Mouse (Mus musculus) neural tube, embryonic 11.5 days (tissue): ENCODE data around the gene Camta1. TPM values are rescaled to one million over a fixed set of nuclear protein-coding genes. Genes with fewer than 3 reads are reported as not detected.

Experiments
- ATAC-seq: fragments of 200-750 bp; cut with Nextera tagmentation; 2 replicates; pipeline ENCODE4 v1.8.0; 2017; ENCODE audit warnings: moderate number of reproducible peaks, mild to moderate bottlenecking, moderate TSS enrichment, moderate library complexity; ENCODE audit not compliant: insufficient read depth, low FRiP score, low TSS enrichment
- DNase-seq: peaks from one replicate; pipeline ENCODE4 v3.0.0-alpha.2; 2015; ENCODE audit warnings: low spot score
- H3K27ac ChIP-seq: fragments of 300-500 bp; sonication (generic); 2 replicates; pipeline ENCODE4 v1.5.1; 2014; ENCODE audit warnings: low read depth, mild to moderate bottlenecking, low read length
- H3K27me3 ChIP-seq: fragments of 300-500 bp; sonication (generic); 2 replicates; pipeline ENCODE4 v1.6.1; 2014; ENCODE audit warnings: mild to moderate bottlenecking, low read length, mixed read lengths; ENCODE audit not compliant: control insufficient read depth, insufficient read depth
- H3K36me3 ChIP-seq: fragments of 300-500 bp; sonication (generic); 2 replicates; pipeline ENCODE4 v1.6.1; 2014; ENCODE audit warnings: mild to moderate bottlenecking, low read length, moderate library complexity, mixed read lengths; ENCODE audit not compliant: control insufficient read depth, insufficient read depth
- H3K4me1 ChIP-seq: fragments of 300-500 bp; sonication (generic); 2 replicates; pipeline ENCODE4 v1.6.1; 2014; ENCODE audit warnings: low read length, mixed read lengths; ENCODE audit not compliant: control insufficient read depth, insufficient read depth
- H3K4me2 ChIP-seq: fragments of 300-500 bp; sonication (generic); 2 replicates; pipeline ENCODE4 v1.6.1; 2014; ENCODE audit warnings: low read depth, mild to moderate bottlenecking, moderate library complexity
- H3K4me3 ChIP-seq: fragments of 300-500 bp; sonication (generic); 2 replicates; pipeline ENCODE4 v1.5.1; 2014; ENCODE audit warnings: low read depth, low read length
- H3K9ac ChIP-seq: fragments of 300-500 bp; sonication (generic); 2 replicates; pipeline ENCODE4 v1.6.1; 2014; ENCODE audit warnings: mild to moderate bottlenecking, low read length
- H3K9me3 ChIP-seq: fragments of 300-500 bp; sonication (generic); 2 replicates; pipeline ENCODE4 v1.6.1; 2016; ENCODE audit warnings: low read length; ENCODE audit not compliant: control insufficient read depth
- WGBS: fragments of 180-500 bp; shearing (Covaris S2); extraction: QIAGEN DNeasy Blood & Tissue Kit; methylation state at CpG from one replicate; pipeline ENCODE4 v1.1.7; 2014; 5-methylcytosine and 5-hydroxymethylcytosine counted together
- polyA plus RNA-seq: library from polyadenylated mRNA; unstranded; fragments of >200 nt; fragmentation: Nextera tagmentation; extraction: Ambion mirVana; gene quantifications from 2 replicates; pipeline ENCODE4 v1.2.1, GENCODE M21; 2014

The Camta1 gene
- polyA plus RNA-seq, 1 experiment from 2014 or later: 131 TPM

DNA sequence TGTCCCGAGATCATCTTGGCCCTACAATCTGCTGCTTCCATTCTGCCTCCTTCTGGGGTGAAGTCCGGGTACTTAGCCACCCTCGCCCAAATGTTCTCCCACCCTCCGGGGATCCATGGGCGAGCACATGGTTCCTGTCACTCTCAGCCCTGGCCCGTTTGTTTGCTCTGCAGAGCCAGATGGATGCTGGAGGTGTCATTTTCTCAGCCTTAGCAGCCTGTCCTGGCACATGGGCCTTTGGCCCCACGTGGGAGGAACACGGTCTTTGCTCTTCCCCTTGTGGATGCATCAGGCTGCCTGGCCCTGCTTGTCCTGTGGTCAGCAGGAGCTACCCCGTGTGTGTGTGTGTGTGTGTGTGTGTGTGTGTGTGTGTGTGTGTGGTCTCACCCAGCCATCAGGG, 560.3 kb downstream of the Camta1 start:
- ATAC-seq (no peak), DNase-seq (no peak)
- Histone ChIP-seq H3K9ac (no peak overlapping the region), H3K4me1 (no peaks in the 10 kb centered on the region), H3K27ac (no peak overlapping the region), H3K36me3 (no peaks in the 10 kb centered on the region), H3K9me3 (no peaks in the 10 kb centered on the region), H3K27me3 (no peaks in the 10 kb centered on the region), H3K4me2 (no peak overlapping the region), H3K4me3 (no peak overlapping the region)
- WGBS: 43% methylated on average over 9 of the region's 9 CpGs

DNA sequence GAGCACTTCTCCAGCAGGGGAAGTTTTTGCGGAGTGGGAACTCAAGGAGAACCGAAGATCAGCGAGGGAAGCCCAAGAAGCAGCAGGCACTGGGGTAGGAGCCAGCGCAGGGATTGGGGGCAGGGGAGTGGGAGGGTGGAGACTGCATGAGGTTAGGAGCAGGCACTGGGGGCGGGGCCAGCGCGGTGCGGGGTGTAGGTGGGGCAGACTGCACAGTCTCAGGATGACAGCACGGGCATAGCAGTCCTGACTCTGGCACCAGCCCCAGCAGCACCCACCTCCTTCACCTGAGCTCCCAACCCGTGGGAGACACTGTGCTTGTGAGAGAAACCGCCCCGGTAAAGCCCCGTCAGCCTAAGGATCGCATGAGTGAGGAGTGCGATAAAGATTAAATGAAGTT, 561.0 kb downstream of the Camta1 start:
- no peaks in the 10 kb centered on the region for H3K9me3 ChIP-seq
- H3K36me3 ChIP-seq: no peaks in the 10 kb centered on the region
- WGBS: 25% methylated on average over 15 of the region's 15 CpGs
- no peaks in the 10 kb centered on the region for H3K4me1 ChIP-seq
- H3K4me2 ChIP-seq: no peak overlapping the region
- H3K9ac ChIP-seq: no peak overlapping the region
- ATAC-seq (no peak), DNase-seq (no peak)
- H3K4me3 ChIP-seq: no peak overlapping the region
- no peak overlapping the region for H3K27ac ChIP-seq
- H3K27me3 ChIP-seq: no peaks in the 10 kb centered on the region

DNA sequence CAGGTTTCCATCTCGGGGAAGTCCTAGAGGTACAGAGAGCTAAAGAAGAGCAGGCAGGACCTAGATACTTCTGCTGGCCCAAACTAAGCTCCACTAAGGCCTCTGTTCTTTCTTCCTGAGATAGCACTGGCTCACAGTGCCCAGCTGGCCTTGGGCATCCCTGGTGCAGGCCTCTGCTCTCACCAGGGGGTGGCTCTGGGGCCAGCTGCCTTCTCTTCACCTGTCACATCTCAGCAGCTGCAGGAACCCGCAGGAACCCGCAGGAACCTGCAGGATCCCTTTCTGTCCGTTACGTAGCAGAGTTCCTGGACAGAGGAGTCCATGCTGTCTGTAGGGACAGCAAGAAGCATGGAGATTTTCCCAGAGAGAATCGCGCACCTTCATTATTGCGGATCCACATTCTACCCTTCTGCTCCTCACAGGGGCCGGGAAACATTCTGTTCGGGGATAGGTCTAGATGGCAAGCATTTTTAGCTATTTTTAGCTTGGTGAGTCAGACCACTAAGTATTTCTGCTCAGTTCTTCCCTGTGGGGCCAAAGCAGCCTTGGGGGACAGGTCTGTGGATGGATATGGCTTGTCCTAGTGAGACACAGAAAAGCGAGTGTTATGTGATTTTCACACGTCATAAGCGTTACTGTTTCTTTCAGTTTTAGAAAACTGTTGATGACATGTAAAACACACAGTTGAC, 566.0 kb downstream of the Camta1 start:
- 85% methylated on average over 13 of the region's 13 CpGs for WGBS
- no peak overlapping the region for H3K4me3 ChIP-seq
- no peak overlapping the region for H3K9ac ChIP-seq
- ATAC-seq: no peak
- H3K27me3 ChIP-seq: no peaks in the 10 kb centered on the region
- no peaks in the 10 kb centered on the region for H3K9me3 ChIP-seq
- H3K4me1 ChIP-seq: no peaks in the 10 kb centered on the region
- DNase-seq: no peak
- no peak overlapping the region for H3K4me2 ChIP-seq
- no peaks in the 10 kb centered on the region for H3K36me3 ChIP-seq
- no peak overlapping the region for H3K27ac ChIP-seq

DNA sequence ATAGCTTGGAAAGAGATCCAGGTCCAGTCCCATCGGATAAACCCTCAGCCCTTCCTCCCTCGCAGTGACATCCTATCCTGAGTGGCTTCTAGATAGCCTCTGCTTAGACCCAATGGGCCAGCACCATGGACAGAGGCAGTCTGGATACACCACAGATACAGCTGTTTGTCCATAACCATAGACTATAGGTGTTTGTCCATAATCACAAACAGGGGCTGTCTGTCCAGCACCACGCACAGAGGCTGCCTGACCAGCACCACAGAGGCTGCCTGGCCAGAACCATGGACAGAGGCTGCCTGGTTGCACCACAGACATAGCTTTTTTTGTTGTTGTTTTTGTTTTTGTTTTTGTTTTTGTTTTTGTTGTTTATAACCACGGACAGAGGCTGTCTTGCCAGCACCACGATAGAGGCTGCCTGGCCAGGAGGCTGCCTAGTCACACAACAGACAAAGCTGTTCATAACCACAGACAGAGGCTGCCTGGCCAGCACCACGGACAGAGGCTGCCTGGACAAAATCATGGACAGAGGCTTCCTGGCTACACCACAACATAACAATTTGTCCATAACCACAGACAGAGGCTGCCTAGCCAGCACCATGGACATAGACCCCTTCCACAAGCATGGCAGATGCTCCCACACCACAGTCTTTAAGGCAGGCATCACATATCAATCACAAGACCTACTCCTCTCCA, 572.6 kb downstream of the Camta1 start:
- H3K4me1 ChIP-seq: no peaks in the 10 kb centered on the region
- DNase-seq: peak; percentile 29
- 63% methylated on average over 6 of the region's 6 CpGs for WGBS
- no peak overlapping the region for H3K27ac ChIP-seq
- no peak for ATAC-seq
- H3K27me3 ChIP-seq: no peaks in the 10 kb centered on the region
- H3K9ac ChIP-seq: no peak overlapping the region
- H3K36me3 ChIP-seq: no peaks in the 10 kb centered on the region
- no peak overlapping the region for H3K4me2 ChIP-seq
- no peak overlapping the region for H3K4me3 ChIP-seq
- no peaks in the 10 kb centered on the region for H3K9me3 ChIP-seq

DNA sequence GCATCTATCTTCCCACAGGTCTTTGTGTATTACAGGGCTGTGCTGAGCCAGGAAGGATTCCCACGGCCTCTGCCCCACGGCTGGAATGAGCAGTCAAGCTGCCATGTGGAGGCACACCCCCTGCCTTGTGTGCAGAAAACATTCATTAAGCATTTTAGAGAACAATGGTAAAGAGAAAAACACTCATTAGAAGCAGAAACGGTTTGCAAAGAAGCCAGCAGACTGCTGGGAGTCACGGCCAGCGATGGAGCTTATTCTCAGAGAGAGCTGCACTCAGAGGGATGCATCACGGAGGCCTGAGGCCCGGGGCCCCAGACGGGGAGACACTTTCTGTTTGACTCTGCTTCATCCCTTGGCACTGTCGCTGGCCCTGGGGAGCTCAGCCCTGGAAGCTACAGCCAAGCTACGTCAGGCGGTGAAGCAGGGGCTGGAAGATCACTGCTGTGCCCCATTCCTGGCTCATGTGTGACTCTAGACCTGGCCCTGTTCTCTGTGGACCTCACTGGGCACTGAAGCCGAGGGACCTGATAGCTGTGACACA, 575.7 kb downstream of the Camta1 start:
- H3K36me3 ChIP-seq: no peaks in the 10 kb centered on the region
- H3K9me3 ChIP-seq: no peaks in the 10 kb centered on the region
- ATAC-seq: no peak
- no peak for DNase-seq
- no peak overlapping the region for H3K4me3 ChIP-seq
- no peaks in the 10 kb centered on the region for H3K27me3 ChIP-seq
- WGBS: 62% methylated on average over 12 of the region's 12 CpGs
- no peak overlapping the region for H3K27ac ChIP-seq
- no peaks in the 10 kb centered on the region for H3K4me1 ChIP-seq
- H3K4me2 ChIP-seq: no peak overlapping the region
- no peak overlapping the region for H3K9ac ChIP-seq

DNA sequence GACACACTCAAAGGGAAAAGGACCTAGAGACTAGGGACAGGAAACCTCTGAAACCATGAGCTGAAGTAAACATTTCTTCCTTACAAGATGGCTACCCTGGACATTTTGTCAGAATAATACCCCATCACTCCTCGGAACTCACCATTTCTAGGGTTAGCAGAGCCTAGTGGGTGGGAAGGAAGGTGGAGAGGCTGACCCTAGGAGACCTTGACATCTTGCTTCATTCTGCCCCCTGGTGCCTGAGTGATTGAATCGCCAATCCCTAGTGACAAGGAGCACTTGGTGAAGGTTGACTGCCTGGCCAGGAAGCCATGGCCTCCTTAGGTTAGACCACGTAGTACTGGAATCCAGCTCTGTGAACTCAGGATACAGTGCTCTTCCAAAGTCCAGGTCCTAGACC, 576.2 kb downstream of the Camta1 start:
- Histone ChIP-seq H3K4me1 (no peaks in the 10 kb centered on the region), H3K9ac (no peak overlapping the region), H3K36me3 (no peaks in the 10 kb centered on the region), H3K4me2 (no peak overlapping the region), H3K27ac (no peak overlapping the region), H3K9me3 (no peaks in the 10 kb centered on the region), H3K4me3 (no peak overlapping the region), H3K27me3 (no peaks in the 10 kb centered on the region)
- DNase-seq (no peak), ATAC-seq (no peak)
- 65% methylated on average over 3 of the region's 3 CpGs for WGBS

DNA sequence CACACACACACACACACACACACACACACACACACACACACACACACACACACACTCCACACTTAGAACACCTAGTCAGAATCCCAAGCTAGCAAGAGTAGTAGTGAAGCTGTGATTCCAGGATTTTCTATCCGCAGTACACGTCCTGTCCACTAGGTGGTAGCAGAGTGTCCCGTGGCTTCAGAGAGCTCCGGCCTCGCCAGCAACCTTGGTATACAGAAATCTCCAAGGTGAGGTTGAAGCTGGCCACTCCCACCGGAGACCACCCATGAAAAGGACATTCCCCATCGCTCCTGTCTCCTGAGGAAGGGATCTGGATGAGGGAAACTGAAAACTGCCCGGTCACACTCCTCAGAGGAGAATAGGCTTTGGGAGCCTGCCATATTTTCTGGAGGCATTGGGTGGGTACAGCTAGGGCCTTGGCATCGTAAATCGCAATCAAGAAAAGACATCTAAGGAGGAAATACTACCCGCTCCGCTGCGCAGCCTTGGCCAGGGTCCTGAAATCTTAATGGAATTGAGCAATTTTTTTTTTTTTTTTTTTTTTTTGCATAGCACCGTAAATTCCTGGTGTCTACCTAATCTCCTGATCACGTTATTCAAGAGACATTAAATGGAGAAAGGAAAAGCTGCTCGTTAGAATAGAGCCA, 578.5 kb downstream of the Camta1 start:
- ATAC-seq: no peak
- no peak overlapping the region for H3K27ac ChIP-seq
- H3K9ac ChIP-seq: no peak overlapping the region
- peak; percentile 74 for DNase-seq
- H3K4me1 ChIP-seq: no peaks in the 10 kb centered on the region
- H3K36me3 ChIP-seq: no peaks in the 10 kb centered on the region
- H3K4me3 ChIP-seq: no peak overlapping the region
- no peak overlapping the region for H3K4me2 ChIP-seq
- no peaks in the 10 kb centered on the region for H3K27me3 ChIP-seq
- H3K9me3 ChIP-seq: no peaks in the 10 kb centered on the region
- 37% methylated on average over 16 of the region's 16 CpGs for WGBS

DNA sequence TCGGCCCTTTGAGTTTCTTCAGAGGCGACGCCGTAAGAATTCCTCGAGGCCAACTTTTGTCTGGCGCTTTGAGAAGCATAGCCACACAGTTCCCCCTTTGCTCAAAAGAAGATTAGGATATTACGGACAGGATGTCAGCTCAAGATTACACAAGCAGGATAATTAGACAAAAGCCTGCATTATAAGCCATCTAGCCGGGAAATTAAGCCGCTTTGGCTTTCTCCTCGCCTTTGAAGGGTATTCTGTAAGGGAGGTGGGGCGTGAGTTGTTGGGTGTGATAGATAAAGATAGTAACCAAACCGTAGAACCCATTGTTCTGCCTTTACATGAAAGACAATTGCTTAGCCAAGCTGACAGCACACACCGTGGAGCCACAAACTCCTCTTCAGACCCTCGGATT, 579.6 kb downstream of the Camta1 start:
- no peaks in the 10 kb centered on the region for H3K27me3 ChIP-seq
- H3K9ac ChIP-seq: no peak overlapping the region
- 76% methylated on average over 14 of the region's 14 CpGs for WGBS
- H3K9me3 ChIP-seq: no peaks in the 10 kb centered on the region
- no peaks in the 10 kb centered on the region for H3K36me3 ChIP-seq
- no peaks in the 10 kb centered on the region for H3K4me1 ChIP-seq
- DNase-seq: no peak
- H3K4me3 ChIP-seq: no peak overlapping the region
- no peak for ATAC-seq
- H3K4me2 ChIP-seq: no peak overlapping the region
- H3K27ac ChIP-seq: no peak overlapping the region
